Mouse (Mus musculus) neural tube, embryonic 14.5 days (tissue): Measurements from ENCODE around the gene Arhgef3. TPM values are rescaled to one million over a fixed set of nuclear protein-coding genes. Genes with fewer than 3 reads are reported as not detected.
"Not testable (repeated sequence)": the region's sequence is repeated elsewhere in the genome, so short reads cannot be mapped to it uniquely, and the experiment has no call there.

Experiments
- ATAC-seq: fragments of 200-750 bp; cut with Nextera tagmentation; 2 replicates; pipeline ENCODE4 v1.8.0; 2017; ENCODE audit warnings: low read depth, mild to moderate bottlenecking, moderate TSS enrichment, moderate library complexity
- H3K27ac ChIP-seq: fragments of 300-500 bp; sonication (generic); 2 replicates; pipeline ENCODE4 v1.5.1; 2014; ENCODE audit warnings: low read depth, mild to moderate bottlenecking, control low read depth, low read length, moderate library complexity, mixed read lengths
- H3K27me3 ChIP-seq: fragments of 300-500 bp; sonication (generic); 2 replicates; pipeline ENCODE4 v1.6.1; 2014; ENCODE audit warnings: low read length; ENCODE audit not compliant: control insufficient read depth, insufficient read depth
- H3K36me3 ChIP-seq: fragments of 300-500 bp; sonication (generic); 2 replicates; pipeline ENCODE4 v1.6.1; 2014; ENCODE audit warnings: low read length, mixed read lengths; ENCODE audit not compliant: control insufficient read depth, insufficient read depth
- H3K4me1 ChIP-seq: fragments of 300-500 bp; sonication (generic); 2 replicates; pipeline ENCODE4 v1.6.1; 2014; ENCODE audit warnings: low read length; ENCODE audit not compliant: control insufficient read depth, insufficient read depth
- H3K4me2 ChIP-seq: fragments of 300-500 bp; sonication (generic); 2 replicates; pipeline ENCODE4 v1.6.1; 2014; ENCODE audit warnings: mild to moderate bottlenecking, low read depth, low read length, control low read depth
- H3K4me3 ChIP-seq: fragments of 300-500 bp; sonication (generic); 2 replicates; pipeline ENCODE4 v1.5.1; 2014; ENCODE audit warnings: low read depth, low read length, control low read depth, mixed read lengths
- H3K9ac ChIP-seq: fragments of 300-500 bp; sonication (generic); replicated peaks from 2 replicates; pipeline ENCODE4 v1.6.1; 2014; ENCODE audit warnings: low read depth, mild to moderate bottlenecking, control low read depth, low read length, mixed read lengths
- H3K9me3 ChIP-seq: fragments of 300-500 bp; sonication (generic); 2 replicates; pipeline ENCODE4 v1.6.1; 2016; ENCODE audit warnings: low read length; ENCODE audit not compliant: control insufficient read depth
- WGBS: fragments of 180-500 bp; shearing (Covaris S2); extraction: QIAGEN DNeasy Blood & Tissue Kit; methylation state at CpG from one replicate; pipeline ENCODE4 v1.1.7; 2014; 5-methylcytosine and 5-hydroxymethylcytosine counted together
- polyA plus RNA-seq: library from polyadenylated mRNA; unstranded; fragments of >200 nt; fragmentation: Nextera tagmentation; extraction: Ambion mirVana; gene quantifications from 2 replicates; pipeline ENCODE4 v1.2.1, GENCODE M21; 2014

The Arhgef3 gene
- polyA plus RNA-seq, 1 experiment from 2014 or later = 13.4 TPM

- no peaks in the 10 kb centered on the region for H3K27me3 ChIP-seq
- 77% methylated on average over 3 of the region's 3 CpGs for WGBS
Measured at GRCm38 (mm10) chr14:27244898-27245297, 130.2 kb downstream of the Arhgef3 start.

GRCm38 (mm10) chr14:27246424-27246823 lies 131.7 kb downstream of the Arhgef3 start:
- no peak for ATAC-seq
- H3K9ac ChIP-seq = no peak overlapping the region
- no peaks in the 10 kb centered on the region for H3K36me3 ChIP-seq
- no peak overlapping the region for H3K4me3 ChIP-seq
- WGBS = 90% methylated on average over 5 of the region's 5 CpGs
- H3K27ac ChIP-seq = no peak overlapping the region
- H3K4me1 ChIP-seq = no peaks in the 10 kb centered on the region
- H3K9me3 ChIP-seq = no peaks in the 10 kb centered on the region
- no peak overlapping the region for H3K4me2 ChIP-seq
- H3K27me3 ChIP-seq = no peaks in the 10 kb centered on the region

More at GRCm38 (mm10) chr14:27244898-27245297, 130.2 kb downstream of the Arhgef3 start:
- Histone ChIP-seq H3K4me2 (no peak overlapping the region), H3K27ac (no peak overlapping the region), H3K9me3 (no peaks in the 10 kb centered on the region), H3K4me3 (no peak overlapping the region), H3K4me1 (no peaks in the 10 kb centered on the region), H3K36me3 (no peaks in the 10 kb centered on the region), H3K9ac (no peak overlapping the region)
- ATAC-seq = no peak

DNA sequence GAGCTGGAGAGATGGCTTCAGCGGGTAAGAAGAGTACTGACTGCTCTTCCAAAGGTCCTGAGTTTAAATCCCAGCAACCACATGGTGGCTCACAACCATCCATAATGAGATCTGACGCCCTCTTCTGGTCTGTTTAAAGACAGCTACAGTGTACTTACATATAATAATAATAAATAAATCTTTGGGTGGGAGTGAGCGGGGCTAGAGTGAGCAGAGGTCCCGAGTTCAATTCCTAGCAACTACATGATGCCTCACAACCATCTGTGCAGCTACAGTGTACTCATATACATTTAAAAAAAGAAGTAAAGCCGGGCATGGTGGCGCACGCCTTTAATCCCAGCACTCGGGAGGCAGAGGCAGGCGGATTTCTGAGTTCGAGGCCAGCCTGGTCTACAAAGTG lies 132.2 kb downstream of the Arhgef3 start:
- H3K36me3 ChIP-seq, H3K4me3 ChIP-seq, H3K9me3 ChIP-seq, H3K27me3 ChIP-seq, H3K4me1 ChIP-seq, H3K4me2 ChIP-seq, H3K27ac ChIP-seq, ATAC-seq, H3K9ac ChIP-seq: not testable (repeated sequence)
- WGBS = 91% methylated on average over 10 of the region's 10 CpGs

- H3K27me3 ChIP-seq = no peaks in the 10 kb centered on the region
- no peak overlapping the region for H3K4me3 ChIP-seq
- H3K4me2 ChIP-seq = no peak overlapping the region
- no peaks in the 10 kb centered on the region for H3K9me3 ChIP-seq
- H3K9ac ChIP-seq = no peak overlapping the region
- WGBS = 94% methylated on average over 1 of the region's 1 CpGs
- H3K4me1 ChIP-seq = no peaks in the 10 kb centered on the region
- no peaks in the 10 kb centered on the region for H3K36me3 ChIP-seq
- ATAC-seq = no peak
- H3K27ac ChIP-seq = no peak overlapping the region
Measured at GRCm38 (mm10) chr14:27249121-27249520, 134.4 kb downstream of the Arhgef3 start.

DNA sequence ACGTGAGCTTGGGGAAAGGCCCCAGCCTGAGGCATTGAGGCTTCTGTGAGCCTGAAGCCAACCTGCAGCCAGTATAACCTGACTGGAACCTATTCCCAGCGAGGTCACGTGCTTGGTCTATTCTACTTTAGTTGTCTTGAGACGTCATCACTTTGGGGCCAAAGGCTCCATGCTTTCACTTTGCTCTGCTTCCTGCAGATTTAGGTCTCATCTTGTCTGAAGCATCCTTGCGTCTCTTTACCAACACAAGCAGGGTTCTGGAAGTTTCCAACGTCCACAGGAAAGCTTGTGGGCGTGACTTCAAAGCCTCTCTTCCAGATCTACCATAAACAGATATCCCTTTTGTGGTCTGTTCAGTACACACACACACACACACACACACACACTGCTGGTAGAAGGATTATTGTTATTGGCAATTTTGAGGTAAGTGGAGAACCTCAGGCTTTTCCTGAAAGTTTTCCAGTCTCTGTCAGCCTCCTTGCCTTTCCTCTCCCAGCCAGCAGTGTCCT lies 135.6 kb downstream of the Arhgef3 start:
- ATAC-seq = no peak
- no peaks in the 10 kb centered on the region for H3K4me1 ChIP-seq
- H3K4me2 ChIP-seq = no peak overlapping the region
- H3K9me3 ChIP-seq = no peaks in the 10 kb centered on the region
- H3K27ac ChIP-seq = no peak overlapping the region
- no peaks in the 10 kb centered on the region for H3K27me3 ChIP-seq
- no peak overlapping the region for H3K9ac ChIP-seq
- no peaks in the 10 kb centered on the region for H3K36me3 ChIP-seq
- WGBS = 85% methylated on average over 7 of the region's 7 CpGs
- H3K4me3 ChIP-seq = no peak overlapping the region

DNA sequence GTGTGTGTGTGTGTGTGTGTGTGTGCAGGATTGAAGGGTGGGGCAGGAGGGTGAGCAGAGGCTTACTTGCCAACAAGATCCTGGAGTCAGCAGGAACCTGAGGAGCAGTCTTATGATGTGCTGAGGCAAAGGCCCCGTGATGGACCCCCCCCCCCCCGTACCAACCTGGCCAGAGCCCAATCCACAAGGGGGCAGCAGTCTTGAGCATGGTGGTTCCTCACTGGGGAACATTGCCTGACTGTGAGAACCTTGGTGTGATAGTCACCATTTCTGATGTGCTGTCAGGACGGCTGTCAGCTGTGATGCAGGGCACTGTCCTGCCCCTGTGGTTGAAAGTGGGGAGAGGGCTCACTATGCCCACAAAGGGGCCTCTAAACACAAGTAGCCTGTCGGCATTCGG lies 138.7 kb downstream of the Arhgef3 start:
- H3K9me3 ChIP-seq = no peaks in the 10 kb centered on the region
- 91% methylated on average over 5 of the region's 5 CpGs for WGBS
- ATAC-seq = no peak
- no peak overlapping the region for H3K4me3 ChIP-seq
- H3K36me3 ChIP-seq = no peaks in the 10 kb centered on the region
- H3K27me3 ChIP-seq = no peaks in the 10 kb centered on the region
- H3K9ac ChIP-seq = no peak overlapping the region
- no peaks in the 10 kb centered on the region for H3K4me1 ChIP-seq
- no peak overlapping the region for H3K4me2 ChIP-seq
- no peak overlapping the region for H3K27ac ChIP-seq

- Histone ChIP-seq H3K4me2 (no peak overlapping the region), H3K36me3 (no peaks in the 10 kb centered on the region), H3K27ac (no peak overlapping the region), H3K9ac (no peak overlapping the region), H3K9me3 (no peaks in the 10 kb centered on the region), H3K4me1 (no peaks in the 10 kb centered on the region), H3K4me3 (no peak overlapping the region), H3K27me3 (no peaks in the 10 kb centered on the region)
- WGBS = 69% methylated on average over 6 of the region's 6 CpGs
- no peak for ATAC-seq
Measured at GRCm38 (mm10) chr14:27262349-27262748, 147.7 kb downstream of the Arhgef3 start.

- Histone ChIP-seq H3K9ac (no peak overlapping the region), H3K4me1 (no peaks in the 10 kb centered on the region), H3K9me3 (no peaks in the 10 kb centered on the region), H3K27me3 (no peaks in the 10 kb centered on the region), H3K36me3 (no peaks in the 10 kb centered on the region), H3K4me2 (no peak overlapping the region), H3K27ac (no peak overlapping the region), H3K4me3 (no peak overlapping the region)
- no peak for ATAC-seq
- 48% methylated on average over 1 of the region's 1 CpGs for WGBS
Measured at GRCm38 (mm10) chr14:27266601-27267000, 151.9 kb downstream of the Arhgef3 start.

DNA sequence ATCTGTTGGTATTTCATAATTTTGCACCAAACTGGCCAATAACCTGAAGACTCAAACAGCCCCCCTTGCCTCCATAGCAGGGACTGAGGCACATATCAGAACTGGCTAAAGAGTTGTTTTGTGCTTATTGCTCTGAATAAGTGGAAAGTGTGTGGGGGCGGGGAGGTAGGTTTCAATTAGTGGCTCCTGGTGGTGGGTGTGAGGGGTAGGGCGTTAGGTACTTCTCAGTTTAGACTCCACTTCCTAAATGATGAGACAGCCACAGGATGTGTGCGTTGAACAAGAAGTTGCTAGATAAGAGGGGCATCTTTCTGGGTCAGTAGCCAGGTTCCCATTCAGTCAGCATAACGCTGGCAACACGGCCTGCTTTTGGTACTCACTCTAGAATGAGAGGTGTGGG lies 153.4 kb downstream of the Arhgef3 start:
- no peaks in the 10 kb centered on the region for H3K9me3 ChIP-seq
- H3K36me3 ChIP-seq = no peaks in the 10 kb centered on the region
- no peaks in the 10 kb centered on the region for H3K27me3 ChIP-seq
- H3K4me3 ChIP-seq = no peak overlapping the region
- ATAC-seq = no peak
- no peak overlapping the region for H3K9ac ChIP-seq
- H3K4me1 ChIP-seq = no peaks in the 10 kb centered on the region
- no peak overlapping the region for H3K4me2 ChIP-seq
- WGBS = 65% methylated on average over 5 of the region's 5 CpGs
- no peak overlapping the region for H3K27ac ChIP-seq
